Mouse (Mus musculus) hindlimb bud, embryonic 11.5 days (tissue): ENCODE data around the gene Gm10720.
A peak's percentile ranks its signal among the peaks of the same experiment; 100 is the strongest.
"Not testable (repeated sequence)": the region's sequence is repeated elsewhere in the genome, so short reads cannot be mapped to it uniquely, and the experiment has no call there.

ENCODE experiments used
- DNase-seq: peaks from one replicate; pipeline ENCODE4 v3.0.0-alpha.2; 2012; ENCODE audit warnings: low read depth, low spot score; ENCODE audit errors: extremely low spot score

Gene Gm10720

DNA sequence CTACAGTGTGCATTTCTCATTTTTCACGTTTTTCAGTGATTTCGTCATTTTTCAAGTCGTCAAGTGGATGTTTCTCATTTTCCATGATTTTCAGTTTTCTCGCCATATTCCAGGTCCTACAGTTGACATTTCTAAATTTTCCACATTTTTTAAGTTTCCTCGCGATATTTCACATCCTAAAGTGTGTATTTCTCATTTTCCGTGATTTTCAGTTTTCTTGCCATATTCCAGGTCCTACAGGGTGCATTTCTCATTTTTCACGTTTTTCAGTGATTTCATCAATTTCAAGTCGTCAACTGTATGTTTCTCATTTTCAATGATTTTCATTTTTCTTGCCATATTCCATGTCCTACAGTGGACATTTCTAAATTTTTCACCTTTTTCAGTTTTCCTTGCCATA lies at the start of gene Gm10720:
Gene Gm10720 (plus strand): TSS at position 301 of the 400 bp plus-strand sequence.
- not testable (repeated sequence) for DNase-seq

DNA sequence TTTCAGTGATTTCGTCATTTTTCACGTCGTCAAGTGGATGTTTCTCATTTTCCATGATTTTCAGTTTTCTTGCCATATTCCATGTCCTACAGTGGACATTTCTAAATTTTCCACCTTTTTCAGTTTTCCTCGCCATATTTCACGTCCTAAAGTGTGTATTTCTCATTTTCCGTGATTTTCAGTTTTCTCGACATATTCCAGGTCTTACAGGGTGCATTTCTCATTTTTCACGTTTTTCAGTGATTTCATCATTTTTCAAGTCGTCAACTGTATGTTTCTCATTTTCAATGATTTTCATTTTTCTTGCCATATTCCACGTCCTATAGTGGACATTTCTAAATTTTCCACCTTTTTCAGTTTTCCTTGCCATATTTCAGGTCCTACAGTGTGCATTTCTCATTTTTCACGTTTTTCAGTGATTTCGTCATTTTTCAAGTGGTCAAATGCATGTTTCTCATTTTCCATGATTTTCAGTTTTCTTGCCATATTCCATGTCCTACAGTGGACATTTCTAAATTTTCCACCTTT lies 14.9 kb upstream of the Gm10720 start, which contains the start of gene Gm10722:
Gene Gm10722 (plus strand): TSS at position 478 of the 528 bp plus-strand sequence.
- DNase-seq, result peak; percentile 97

DNA sequence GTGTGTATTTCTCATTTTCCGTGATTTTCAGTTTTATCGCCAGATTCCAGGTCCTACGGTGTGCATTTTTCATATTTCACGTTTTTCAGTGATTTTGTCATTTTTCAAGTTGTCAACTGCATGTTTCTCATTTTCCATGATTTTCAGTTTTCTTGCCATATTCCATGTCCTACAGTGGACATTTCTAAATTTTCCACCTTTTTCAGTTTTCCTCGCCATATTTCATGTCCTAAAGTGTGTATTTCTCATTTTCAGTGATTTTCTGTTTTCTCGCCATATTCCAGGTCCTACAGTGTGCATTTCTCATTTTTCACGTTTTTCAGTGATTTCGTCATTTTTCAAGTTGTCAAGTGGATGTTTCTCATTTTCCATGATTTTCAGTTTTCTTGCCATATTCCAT lies 14.4 kb upstream of the Gm10720 start:
- DNase-seq, result not testable (repeated sequence)

DNA sequence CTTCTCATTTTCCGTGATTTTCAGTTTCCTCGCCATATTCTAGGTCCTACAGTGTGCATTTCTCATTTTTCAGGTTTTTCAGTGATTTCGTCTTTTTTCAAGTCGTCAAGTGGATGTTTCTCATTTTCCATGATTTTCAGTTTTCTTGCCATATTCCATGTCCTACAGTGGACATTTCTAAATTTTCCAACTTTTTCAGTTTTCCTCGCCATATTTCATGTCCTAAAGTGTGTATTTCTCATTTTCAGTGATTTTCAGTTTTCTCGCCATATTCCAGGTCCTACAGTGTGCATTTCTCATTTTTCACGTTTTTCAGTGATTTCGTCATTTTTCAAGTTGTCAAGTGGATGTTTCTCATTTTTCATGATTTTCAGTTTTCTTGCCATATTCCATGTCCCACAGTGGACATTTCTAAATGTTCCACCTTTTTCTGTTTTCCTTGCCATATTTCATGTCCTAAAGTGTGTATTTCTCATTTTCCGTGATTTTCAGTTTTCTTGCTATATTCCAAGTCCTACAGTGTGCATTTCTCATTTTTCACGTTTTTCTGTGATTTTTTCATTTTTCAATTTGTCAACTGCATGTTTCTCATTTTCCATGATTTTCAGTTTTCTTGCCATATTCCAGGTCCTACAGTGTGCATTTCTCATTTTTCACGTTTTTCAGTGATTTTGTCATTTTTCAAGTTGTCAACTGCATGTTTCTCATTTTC lies 13.3 kb upstream of the Gm10720 start:
- peak; percentile 46 for DNase-seq

DNA sequence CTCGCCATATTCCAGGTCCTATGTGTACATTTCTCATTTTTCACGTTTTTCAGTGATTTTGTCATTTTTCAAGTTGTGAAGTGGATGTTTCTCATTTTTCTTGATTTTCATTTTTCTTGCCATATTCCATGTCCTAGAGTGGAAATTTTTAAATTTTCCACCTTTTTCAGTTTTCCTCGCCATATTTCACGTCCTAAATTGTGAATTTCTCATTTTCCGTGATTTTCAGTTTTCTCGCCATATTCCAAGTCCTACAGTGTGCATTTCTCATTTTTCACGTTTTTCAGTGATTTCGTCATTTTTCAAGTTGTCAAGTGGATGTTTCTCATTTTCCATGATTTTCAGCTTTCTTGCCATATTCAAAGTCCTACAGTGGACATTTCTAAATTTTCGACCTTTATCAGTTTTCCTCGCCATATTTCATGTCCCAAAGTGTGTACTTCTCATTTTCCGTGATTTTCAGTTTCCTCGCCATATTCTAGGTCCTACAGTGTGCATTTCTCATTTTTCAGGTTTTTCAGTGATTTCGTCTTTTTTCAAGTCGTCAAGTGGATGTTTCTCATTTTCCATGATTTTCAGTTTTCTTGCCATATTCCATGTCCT lies 12.6 kb upstream of the Gm10720 start, which contains the start of gene Gm11168:
Gene Gm11168 (plus strand): TSS at position 553 of the 603 bp plus-strand sequence.
- DNase-seq, result not testable (repeated sequence)

DNA sequence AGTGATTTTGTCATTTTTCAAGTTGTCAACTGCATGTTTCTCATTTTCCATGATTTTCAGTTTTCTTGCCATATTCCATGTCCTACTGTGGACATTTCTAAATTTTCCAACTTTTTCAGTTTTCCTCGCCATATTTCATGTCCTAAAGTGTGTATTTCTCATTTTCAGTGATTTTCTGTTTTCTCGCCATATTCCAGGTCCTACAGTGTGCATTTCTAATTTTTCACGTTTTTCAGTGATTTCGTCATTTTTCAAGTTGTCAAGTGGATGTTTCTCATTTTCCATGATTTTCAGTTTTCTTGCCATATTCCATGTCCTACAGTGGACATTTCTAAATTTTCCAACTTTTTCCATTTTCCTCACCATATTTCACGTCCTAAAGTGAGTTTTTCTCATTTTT lies 9.3 kb upstream of the Gm10720 start:
- DNase-seq, result not testable (repeated sequence)

DNA sequence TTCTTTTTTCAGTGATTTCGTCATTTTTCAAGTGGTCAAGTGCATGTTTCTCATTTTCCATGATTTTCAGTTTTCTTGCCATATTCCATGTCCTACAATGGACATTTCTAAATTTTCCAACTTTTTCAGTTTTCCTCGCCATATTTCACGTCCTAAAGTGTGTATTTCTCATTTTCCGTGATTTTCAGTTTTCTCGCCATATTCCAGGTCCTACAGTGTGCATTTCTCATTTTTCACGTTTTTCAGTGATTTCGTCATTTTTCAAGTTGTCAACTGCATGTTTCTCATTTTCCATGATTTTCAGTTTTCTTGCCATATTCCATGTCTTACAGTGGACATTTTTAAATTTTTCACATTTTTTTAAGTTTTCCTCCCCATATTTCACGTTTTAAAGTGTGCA lies 8.8 kb upstream of the Gm10720 start:
- DNase-seq, result not testable (repeated sequence)

DNA sequence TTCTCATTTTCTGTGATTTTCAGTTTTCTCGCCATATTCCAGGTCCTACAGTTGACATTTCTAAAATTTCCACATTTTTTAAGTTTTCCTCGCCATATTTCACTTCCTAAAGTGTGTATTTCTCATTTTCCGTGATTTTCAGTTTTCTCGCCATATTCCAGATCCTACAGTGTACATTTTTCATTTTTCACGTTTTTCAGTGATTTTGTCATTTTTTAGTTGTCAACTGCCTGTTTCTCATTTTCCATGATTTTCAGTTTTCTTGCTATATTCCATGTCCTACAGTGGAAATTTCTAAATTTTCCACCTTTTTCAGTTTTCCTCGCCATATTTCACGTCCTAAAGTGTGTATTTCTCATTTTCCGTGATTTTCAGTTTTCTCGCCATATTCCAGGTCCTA lies 8.2 kb upstream of the Gm10720 start:
- peak; percentile 73 for DNase-seq

DNA sequence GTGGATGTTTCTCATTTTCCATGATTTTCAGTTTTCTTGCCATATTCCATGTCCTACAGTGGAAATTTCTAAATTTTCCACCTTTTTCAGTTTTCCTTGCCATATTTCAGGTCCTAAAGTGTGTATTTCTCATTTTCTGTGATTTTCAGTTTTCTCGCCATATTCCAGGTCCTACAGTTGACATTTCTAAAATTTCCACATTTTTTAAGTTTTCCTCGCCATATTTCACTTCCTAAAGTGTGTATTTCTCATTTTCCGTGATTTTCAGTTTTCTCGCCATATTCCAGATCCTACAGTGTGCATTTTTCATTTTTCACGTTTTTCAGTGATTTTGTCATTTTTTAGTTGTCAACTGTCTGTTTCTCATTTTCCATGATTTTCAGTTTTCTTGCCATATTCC lies 6.1 kb upstream of the Gm10720 start:
- DNase-seq, result not testable (repeated sequence)

DNA sequence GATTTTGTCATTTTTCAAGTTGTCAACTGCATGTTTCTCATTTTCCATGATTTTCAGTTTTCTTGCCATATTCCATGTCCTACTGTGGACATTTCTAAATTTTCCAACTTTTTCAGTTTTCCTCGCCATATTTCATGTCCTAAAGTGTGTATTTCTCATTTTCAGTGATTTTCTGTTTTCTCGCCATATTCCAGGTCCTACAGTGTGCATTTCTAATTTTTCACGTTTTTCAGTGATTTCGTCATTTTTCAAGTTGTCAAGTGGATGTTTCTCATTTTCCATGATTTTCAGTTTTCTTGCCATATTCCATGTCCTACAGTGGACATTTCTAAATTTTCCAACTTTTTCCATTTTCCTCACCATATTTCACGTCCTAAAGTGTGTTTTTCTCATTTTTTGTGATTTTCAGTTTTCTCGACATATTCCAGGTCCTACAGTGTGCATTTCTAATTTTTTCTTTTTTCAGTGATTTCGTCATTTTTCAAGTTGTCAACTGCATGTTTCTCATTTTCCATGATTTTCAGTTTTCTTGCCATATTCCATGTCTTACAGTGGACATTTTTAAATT lies 3.3 kb upstream of the Gm10720 start:
- not testable (repeated sequence) for DNase-seq

DNA sequence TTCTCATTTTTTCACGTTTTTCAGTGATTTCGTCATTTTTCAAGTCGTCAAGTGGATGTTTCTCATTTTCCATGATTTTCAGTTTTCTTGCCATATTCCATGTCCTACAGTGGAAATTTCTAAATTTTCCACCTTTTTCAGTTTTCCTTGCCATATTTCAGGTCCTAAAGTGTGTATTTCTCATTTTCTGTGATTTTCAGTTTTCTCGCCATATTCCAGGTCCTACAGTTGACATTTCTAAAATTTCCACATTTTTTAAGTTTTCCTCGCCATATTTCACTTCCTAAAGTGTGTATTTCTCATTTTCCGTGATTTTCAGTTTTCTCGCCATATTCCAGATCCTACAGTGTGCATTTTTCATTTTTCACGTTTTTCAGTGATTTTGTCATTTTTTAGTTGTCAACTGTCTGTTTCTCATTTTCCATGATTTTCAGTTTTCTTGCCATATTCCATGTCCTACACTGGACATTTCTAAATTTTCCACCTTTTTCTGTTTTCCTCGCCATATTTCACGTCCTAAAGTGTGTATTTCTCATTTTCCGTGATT lies 2.6 kb upstream of the Gm10720 start, which contains the start of gene Gm10721:
Gene Gm10721 (plus strand): TSS at position 408 of the 547 bp plus-strand sequence.
- DNase-seq, result not testable (repeated sequence)

DNA sequence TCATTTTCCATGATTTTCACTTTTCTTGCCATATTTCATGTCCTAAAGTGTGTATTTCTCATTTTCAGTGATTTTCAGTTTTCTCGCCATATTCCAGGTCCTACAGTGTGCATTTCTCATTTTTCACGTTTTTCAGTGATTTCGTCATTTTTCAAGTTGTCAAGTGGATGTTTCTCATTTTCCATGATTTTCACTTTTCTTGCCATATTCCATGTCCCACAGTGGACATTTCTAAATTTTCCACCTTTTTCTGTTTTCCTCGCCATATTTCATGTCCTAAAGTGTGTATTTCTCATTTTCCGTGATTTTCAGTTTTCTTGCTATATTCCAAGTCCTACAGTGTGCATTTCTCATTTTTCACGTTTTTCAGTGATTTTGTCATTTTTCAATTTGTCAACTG lies 442 bp downstream of the Gm10720 start:
- not testable (repeated sequence) for DNase-seq

DNA sequence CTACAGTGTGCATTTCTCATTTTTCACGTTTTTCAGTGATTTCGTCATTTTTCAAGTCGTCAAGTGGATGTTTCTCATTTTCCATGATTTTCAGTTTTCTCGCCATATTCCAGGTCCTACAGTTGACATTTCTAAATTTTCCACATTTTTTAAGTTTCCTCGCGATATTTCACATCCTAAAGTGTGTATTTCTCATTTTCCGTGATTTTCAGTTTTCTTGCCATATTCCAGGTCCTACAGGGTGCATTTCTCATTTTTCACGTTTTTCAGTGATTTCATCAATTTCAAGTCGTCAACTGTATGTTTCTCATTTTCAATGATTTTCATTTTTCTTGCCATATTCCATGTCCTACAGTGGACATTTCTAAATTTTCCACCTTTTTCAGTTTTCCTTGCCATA lies 1.7 kb downstream of the Gm10720 start, which contains the start of gene Gm10719:
Gene Gm10719 (plus strand): TSS at position 301 of the 400 bp plus-strand sequence.
- DNase-seq, result not testable (repeated sequence)

DNA sequence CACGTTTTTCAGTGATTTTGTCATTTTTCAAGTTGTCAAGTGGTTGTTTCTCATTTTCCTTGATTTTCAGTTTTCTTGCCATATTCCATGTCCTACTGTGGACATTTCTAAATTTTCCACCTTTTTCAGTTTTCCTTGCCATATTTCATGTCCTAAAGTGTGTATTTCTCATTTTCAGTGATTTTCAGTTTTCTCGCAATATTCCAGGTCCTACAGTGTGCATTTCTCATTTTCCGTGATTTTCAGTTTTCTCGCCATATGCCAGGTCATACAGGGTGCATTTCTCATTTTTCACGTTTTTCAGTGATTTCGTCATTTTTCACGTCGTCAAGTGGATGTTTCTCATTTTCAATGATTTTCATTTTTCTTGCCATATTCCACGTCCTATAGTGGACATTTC lies 3.5 kb downstream of the Gm10720 start:
- not testable (repeated sequence) for DNase-seq

DNA sequence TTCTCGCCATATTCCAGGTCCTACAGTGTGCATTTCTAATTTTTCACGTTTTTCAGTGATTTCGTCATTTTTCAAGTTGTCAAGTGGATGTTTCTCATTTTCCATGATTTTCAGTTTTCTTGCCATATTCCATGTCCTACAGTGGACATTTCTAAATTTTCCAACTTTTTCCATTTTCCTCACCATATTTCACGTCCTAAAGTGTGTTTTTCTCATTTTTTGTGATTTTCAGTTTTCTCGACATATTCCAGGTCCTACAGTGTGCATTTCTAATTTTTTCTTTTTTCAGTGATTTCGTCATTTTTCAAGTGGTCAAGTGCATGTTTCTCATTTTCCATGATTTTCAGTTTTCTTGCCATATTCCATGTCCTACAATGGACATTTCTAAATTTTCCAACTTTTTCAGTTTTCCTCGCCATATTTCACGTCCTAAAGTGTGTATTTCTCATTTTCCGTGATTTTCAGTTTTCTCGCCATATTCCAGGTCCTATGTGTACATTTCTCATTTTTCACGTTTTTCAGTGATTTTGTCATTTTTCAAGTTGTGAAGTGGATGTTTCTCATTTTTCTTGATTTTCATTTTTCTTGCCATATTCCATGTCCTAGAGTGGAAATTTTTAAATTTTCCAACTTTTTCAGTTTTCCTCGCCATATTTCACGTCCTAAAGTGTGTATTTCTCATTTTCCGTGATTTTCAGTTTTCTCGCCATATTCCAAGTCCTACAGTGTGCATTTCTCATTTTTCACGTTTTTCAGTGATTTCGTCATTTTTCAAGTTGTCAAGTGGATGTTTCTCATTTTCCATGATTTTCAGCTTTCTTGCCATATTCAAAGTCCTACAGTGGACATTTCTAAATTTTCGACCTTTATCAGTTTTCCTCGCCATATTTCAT lies 4.6 kb downstream of the Gm10720 start:
- not testable (repeated sequence) for DNase-seq

DNA sequence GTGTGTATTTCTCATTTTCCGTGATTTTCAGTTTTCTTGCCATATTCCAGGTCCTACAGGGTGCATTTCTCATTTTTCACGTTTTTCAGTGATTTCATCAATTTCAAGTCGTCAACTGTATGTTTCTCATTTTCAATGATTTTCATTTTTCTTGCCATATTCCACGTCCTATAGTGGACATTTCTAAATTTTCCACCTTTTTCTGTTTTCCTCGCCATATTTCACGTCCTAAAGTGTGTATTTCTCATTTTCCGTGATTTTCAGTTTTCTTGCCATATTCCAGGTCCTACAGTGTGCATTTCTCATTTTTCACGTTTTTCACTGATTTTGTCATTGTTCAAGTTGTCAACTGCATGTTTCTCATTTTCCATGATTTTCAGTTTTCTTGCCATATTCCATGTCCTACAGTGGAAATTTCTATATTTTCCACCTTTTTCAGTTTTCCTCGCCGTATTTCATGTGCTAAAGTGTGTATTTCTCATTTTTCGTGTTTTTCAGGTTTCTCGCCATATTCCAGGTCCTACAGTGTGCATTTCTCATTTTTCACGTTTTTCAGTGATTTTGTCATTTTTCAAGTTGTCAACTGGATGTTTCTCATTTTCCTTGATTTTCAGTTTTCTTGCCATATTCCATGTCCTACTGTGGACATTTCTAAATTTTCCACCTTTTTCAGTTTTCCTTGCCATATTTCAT lies 7.0 kb downstream of the Gm10720 start:
- peak; percentile 93 for DNase-seq

DNA sequence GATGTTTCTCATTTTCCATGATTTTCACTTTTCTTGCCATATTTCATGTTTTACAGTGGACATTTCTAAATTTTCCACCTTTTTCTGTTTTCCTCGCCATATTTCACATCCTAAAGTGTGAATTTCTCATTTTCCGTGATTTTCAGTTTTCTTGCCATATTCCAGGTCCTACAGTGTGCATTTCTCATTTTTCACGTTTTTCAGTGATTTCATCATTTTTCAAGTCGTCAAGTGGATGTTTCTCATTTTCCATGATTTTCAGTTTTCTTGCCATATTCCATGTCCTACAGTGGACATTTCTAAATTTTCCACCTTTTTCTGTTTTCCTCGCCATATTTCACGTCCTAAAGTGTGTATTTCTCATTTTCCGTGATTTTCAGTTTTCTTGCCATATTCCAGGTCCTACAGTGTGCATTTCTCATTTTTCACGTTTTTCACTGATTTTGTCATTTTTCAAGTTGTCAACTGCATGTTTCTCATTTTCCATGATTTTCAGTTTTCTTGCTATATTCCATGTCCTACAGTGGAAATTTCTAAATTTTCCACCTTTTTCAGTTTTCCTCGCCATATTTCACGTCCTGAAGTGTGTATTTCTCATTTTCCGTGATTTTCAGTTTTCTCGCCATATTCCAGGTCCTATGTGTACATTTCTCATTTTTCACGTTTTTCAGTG lies 8.0 kb downstream of the Gm10720 start, which contains the start of gene Gm10718:
Gene Gm10718 (plus strand): TSS at position 236 of the 673 bp plus-strand sequence.
- not testable (repeated sequence) for DNase-seq

DNA sequence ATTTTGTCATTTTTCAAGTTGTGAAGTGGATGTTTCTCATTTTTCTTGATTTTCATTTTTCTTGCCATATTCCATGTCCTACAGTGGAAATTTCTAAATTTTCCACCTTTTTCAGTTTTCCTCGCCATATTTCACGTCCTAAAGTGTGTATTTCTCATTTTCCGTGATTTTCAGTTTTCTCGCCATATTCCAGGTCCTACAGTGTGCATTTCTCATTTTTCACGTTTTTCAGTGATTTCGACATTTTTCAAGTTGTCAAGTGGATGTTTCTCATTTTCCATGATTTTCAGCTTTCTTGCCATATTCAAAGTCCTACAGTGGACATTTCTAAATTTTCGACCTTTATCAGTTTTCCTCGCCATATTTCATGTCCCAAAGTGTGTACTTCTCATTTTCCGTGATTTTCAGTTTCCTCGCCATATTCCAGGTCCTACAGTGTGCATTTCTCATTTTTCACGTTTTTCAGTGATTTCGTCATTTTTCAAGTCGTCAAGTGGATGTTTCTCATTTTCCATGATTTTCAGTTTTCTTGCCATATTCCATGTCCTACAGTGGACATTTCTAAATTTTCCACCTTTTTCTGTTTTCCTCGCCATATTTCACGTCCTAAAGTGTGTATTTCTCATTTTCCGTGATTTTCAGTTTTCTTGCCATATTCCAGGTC lies 8.7 kb downstream of the Gm10720 start:
- DNase-seq, result not testable (repeated sequence)
